Comparison of ENCODE assay signal across 8 mouse cellular contexts in the genomic region with DNA sequence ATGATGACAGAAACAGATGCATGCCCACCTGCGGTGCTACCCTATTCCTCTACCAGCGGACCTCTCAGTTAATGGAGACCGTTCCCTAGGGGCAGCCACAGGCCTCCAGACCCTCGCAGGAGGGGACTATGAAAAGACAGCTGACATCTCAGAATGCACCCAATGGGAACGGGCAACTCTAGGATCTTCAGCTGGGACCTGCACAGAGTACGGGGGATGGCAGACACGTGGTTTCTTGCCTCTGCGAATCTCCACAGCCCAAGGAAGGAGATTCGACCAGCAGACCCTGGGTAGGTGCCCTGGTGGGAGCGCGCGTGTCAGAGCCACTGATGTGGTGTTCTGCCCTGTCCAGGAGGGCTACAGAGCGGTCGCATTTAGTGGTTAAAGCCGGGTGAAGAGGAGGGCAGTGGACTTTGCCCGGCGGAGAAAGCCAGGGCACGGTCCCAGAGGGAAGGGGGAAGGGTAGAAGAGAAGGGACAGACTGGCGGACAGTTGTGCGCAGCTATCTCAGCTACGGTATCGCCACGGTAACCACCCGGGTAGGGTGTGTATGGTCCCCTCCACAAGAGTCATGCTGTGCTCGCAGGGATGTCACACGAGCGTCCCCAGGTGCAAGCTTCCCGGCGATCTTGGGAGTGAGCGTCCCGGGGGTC. TPM values are rescaled to one million over a fixed set of nuclear protein-coding genes. Genes with fewer than 3 reads are reported as not detected.
DNase-seq lines count a peak whose midpoint lies in the region; ATAC-seq and TF ChIP-seq lines count a peak whose summit lies in the region.

No protein-coding gene starts in this region.

- no peak overlapping the region for H3K27ac ChIP-seq in heart, adult 2 months
- peak overlapping the region; percentile 80 for H3K27ac ChIP-seq in cortical plate, adult 2 months (ENCODE audit: insufficient read depth, low read length)
- no peak overlapping the region for H3K27ac ChIP-seq in hindbrain, embryonic 13.5 days
- no peak overlapping the region for H3K27ac ChIP-seq in limb, embryonic 15.5 days

- H3K4me1 ChIP-seq in heart, adult 2 months (ENCODE audit: control insufficient read depth, insufficient read depth, low read length), result no peaks in the 10 kb centered on the region
- peaks cover 2% of the 10 kb centered on the region; the same call in 1 of the 2 replicates for H3K4me1 ChIP-seq in cortical plate, adult 2 months (ENCODE audit: control insufficient read depth, insufficient read depth, low read length)
- peaks cover 16% of the 10 kb centered on the region for H3K4me1 ChIP-seq in hindbrain, embryonic 13.5 days (replicated peaks)
- H3K4me1 ChIP-seq in limb, embryonic 15.5 days, result peaks cover 21% of the 10 kb centered on the region

- peaks cover 10% of the 10 kb centered on the region for H3K27me3 ChIP-seq in heart, adult 2 months (ENCODE audit: control insufficient read depth, insufficient read depth, low read length)
- H3K27me3 ChIP-seq in hindbrain, embryonic 13.5 days, result peaks cover 68% of the 10 kb centered on the region
- peaks cover 62% of the 10 kb centered on the region for H3K27me3 ChIP-seq in limb, embryonic 15.5 days

- no peak for TF ChIP-seq CTCF in heart, adult 2 months (IDR thresholded peaks at IDR 0.05)
- no peak for TF ChIP-seq CTCF in cortical plate, adult 2 months (IDR thresholded peaks at IDR 0.05; ENCODE audit: extremely low read depth, insufficient read depth, low read length)

- TF ChIP-seq POLR2A in heart, adult 2 months (IDR thresholded peaks at IDR 0.05; ENCODE audit: insufficient read depth, low read depth, low read length), result no peak
- no peak for TF ChIP-seq POLR2A in cortical plate, adult 2 months (IDR thresholded peaks at IDR 0.05; ENCODE audit: extremely low read depth, insufficient read depth, low read length)

- peak; percentile 51 for ATAC-seq in hindbrain, embryonic 13.5 days (ENCODE audit: low FRiP score)
- ATAC-seq in limb, embryonic 15.5 days (ENCODE audit: insufficient number of reproducible peaks, low FRiP score, low TSS enrichment, low read depth), result 0 out of 2 replicates have a peak, but pooled peaks have one; percentile 16

- peak overlapping the region; percentile 75 for H3K4me2 ChIP-seq in hindbrain, embryonic 13.5 days
- peak overlapping the region; percentile 83 for H3K4me2 ChIP-seq in limb, embryonic 15.5 days

- TF ChIP-seq EP300 in heart, adult 2 months (IDR thresholded peaks at IDR 0.05; ENCODE audit: insufficient read depth, low read depth, low read length), result no peak

- 2% methylated on average over 31 of the region's 31 CpGs for WGBS in heart, adult 2 months
- under 1% methylated on average over 31 of the region's 31 CpGs for WGBS in hindbrain, embryonic 13.5 days
- under 1% methylated on average over 31 of the region's 31 CpGs for WGBS in limb, embryonic 15.5 days

- H3K4me3 ChIP-seq in heart, adult 2 months, result peak overlapping the region; percentile 36
- H3K4me3 ChIP-seq in cortical plate, adult 2 months (ENCODE audit: insufficient read depth, low read length), result peak overlapping the region; percentile 43
- H3K4me3 ChIP-seq in hindbrain, embryonic 13.5 days, result peak overlapping the region; percentile 45
- H3K4me3 ChIP-seq in limb, embryonic 15.5 days, result peak overlapping the region; percentile 41

- intact Hi-C loops in heart, adult 2 months (cut with DNase I), result no loop called here
- intact Hi-C loops in heart, postnatal 25 days (cut with DNase I), result no loop called here

- DNase-seq in heart, adult 2 months, result peak in 1 of 2 experiments; percentile 22
- no peak for DNase-seq in heart, postnatal 25 days (ENCODE audit: low spot score)
- peak; percentile 39 for DNase-seq in retina, postnatal 1 day
- DNase-seq in layer of hippocampus, adult 11-12 months (ENCODE audit: low spot score), result no peak
- DNase-seq in left cerebral cortex, adult 11 months (ENCODE audit: low spot score), result no peak

- H3K79me2 ChIP-seq in heart, adult 2 months (replicated peaks; ENCODE audit: control insufficient read depth, insufficient read depth, low read length), result no peaks in the 10 kb centered on the region

- H3K9ac ChIP-seq in heart, adult 2 months (ENCODE audit: low read depth, low read length), result no peak overlapping the region
- H3K9ac ChIP-seq in hindbrain, embryonic 13.5 days, result peak overlapping the region; percentile 62
- H3K9ac ChIP-seq in limb, embryonic 15.5 days, result no peak overlapping the region

- no peaks in the 10 kb centered on the region for H3K9me3 ChIP-seq in hindbrain, embryonic 13.5 days
- H3K9me3 ChIP-seq in limb, embryonic 15.5 days, result no peaks in the 10 kb centered on the region

- no peaks in the 10 kb centered on the region for H3K36me3 ChIP-seq in heart, adult 2 months (ENCODE audit: control insufficient read depth, insufficient read depth, low read length)
- no peaks in the 10 kb centered on the region for H3K36me3 ChIP-seq in hindbrain, embryonic 13.5 days
- no peaks in the 10 kb centered on the region for H3K36me3 ChIP-seq in limb, embryonic 15.5 days

RNA-seq across cellular contexts. Expression of a gene that starts 0.6 kb away (rescaled TPM):
- total RNA-seq in heart, adult 2 months (2021), result under 1 TPM; 0.55 to 0.63 TPM
- 1.1 and 2.6 TPM in 2 replicates for polyA plus RNA-seq in heart, adult 2 months (2012; rRNA removed)
- total RNA-seq in heart, postnatal 25 days (2021), result under 1 TPM in 1 of 2 experiments, not detected in 1; 0.39 TPM
- 165 and 190 TPM in 2 replicates for polyA plus RNA-seq in cortical plate, adult 2 months (2012; rRNA removed)
- 0.35 and 0.93 TPM in 2 replicates for polyA plus RNA-seq in hindbrain, embryonic 13.5 days (2015; fragmentation: Nextera tagmentation; extraction: Ambion mirVana)
- 17.3 and 18.9 TPM in 2 replicates for polyA plus RNA-seq in limb, embryonic 15.5 days (2015; fragmentation: Nextera tagmentation; extraction: Ambion mirVana)

RNA-seq across cellular contexts. Expression of a gene that starts 29.1 kb away (rescaled TPM):
- 10 to 100 TPM; 77.2 to 84.1 TPM for total RNA-seq in heart, adult 2 months (2021)
- 107 and 148 TPM in 2 replicates for polyA plus RNA-seq in heart, adult 2 months (2012; rRNA removed)
- 10 to 100 TPM; 82.3 to 84.2 TPM for total RNA-seq in heart, postnatal 25 days (2021)
- 234 and 235 TPM in 2 replicates for polyA plus RNA-seq in cortical plate, adult 2 months (2012; rRNA removed)
- 221 and 224 TPM in 2 replicates for polyA plus RNA-seq in hindbrain, embryonic 13.5 days (2015; fragmentation: Nextera tagmentation; extraction: Ambion mirVana)
- polyA plus RNA-seq in limb, embryonic 15.5 days (2015; fragmentation: Nextera tagmentation; extraction: Ambion mirVana), result 99.7 and 106 TPM in 2 replicates

RNA-seq across cellular contexts. Expression of a gene that starts 49.9 kb away (rescaled TPM):
- total RNA-seq in heart, adult 2 months (2021), result not detected
- polyA plus RNA-seq in heart, adult 2 months (2012; rRNA removed), result 0.14 and 0.41 TPM in 2 replicates
- not detected for total RNA-seq in heart, postnatal 25 days (2021)
- polyA plus RNA-seq in cortical plate, adult 2 months (2012; rRNA removed), result 0.33 and 0.34 TPM in 2 replicates
- not detected in 2 replicates for polyA plus RNA-seq in hindbrain, embryonic 13.5 days (2015; fragmentation: Nextera tagmentation; extraction: Ambion mirVana)
- polyA plus RNA-seq in limb, embryonic 15.5 days (2015; fragmentation: Nextera tagmentation; extraction: Ambion mirVana), result not detected in 2 replicates
